Mouse (Mus musculus) cerebellum, adult 2 months (tissue): ENCODE measurements around the gene Ggps1.

Source experiments
- CTCF ChIP-seq: fragments of 200-500 bp; IDR thresholded peaks from 2 replicates; pipeline ENCODE4 v1.5.1; 2011; ENCODE audit warnings: low read depth, mild to moderate bottlenecking, control low read depth, low read length, moderate library complexity, borderline replicate concordance; ENCODE audit not compliant: insufficient read depth
- POLR2A ChIP-seq: fragments of 200-500 bp; IDR thresholded peaks from 2 replicates; pipeline ENCODE4 v1.6.1; 2011; ENCODE audit warnings: low read length, control low read depth, borderline replicate concordance; ENCODE audit not compliant: insufficient read depth

GRCm38 (mm10) chr13:14044521-14044920 is 18.8 kb downstream of the Ggps1 start:
- TF ChIP-seq POLR2A, result no peak
- no peak for TF ChIP-seq CTCF
